Mouse (Mus musculus) erythroblast, adult 5-6 weeks (primary cell): ENCODE measurements around the gene Pfn5. TPM values are rescaled to one million over a fixed set of nuclear protein-coding genes. Genes with fewer than 3 reads are reported as not detected.
"Not testable (repeated sequence)": the region's sequence is repeated elsewhere in the genome, so short reads cannot be mapped to it uniquely, and the experiment has no call there.

Experiments used
- ATAC-seq: replicated peaks from 2 replicates; pipeline ENCODE4 v1.8.0; 2016; ENCODE audit warnings: moderate number of reproducible peaks, mild to moderate bottlenecking, moderate TSS enrichment, inconsistent platforms; ENCODE audit not compliant: poor library complexity, low FRiP score, severe bottlenecking
- total RNA-seq, 2 experiments: library from RNA; stranded (forward) in 1 of 2; stranded (reverse) in 1 of 2; fragments of 150-400 nt in 1 of 2; fragments of 200-764, 138-1000 nt in 1 of 2; gene quantifications; 2 replicates each; pipeline versions ENCODE4 v1.2.3 to v1.2.4; 2015 to 2017; ENCODE audit warnings: low replicate concordance in 2 of 2

Gene Pfn5
- not detected in 2 replicates for total RNA-seq (2015; ENCODE audit: low replicate concordance)
- not detected in 2 replicates for total RNA-seq (2017; ENCODE audit: low replicate concordance)

GRCm38 (mm10) chrX:95557887-95558286, at the start of gene Pfn5, which contains the start of gene Asb12:
TSS of gene Pfn5 (plus strand) at chrX:95558104.
TSS of gene Asb12 (minus strand) at chrX:95557987.
- ATAC-seq, result no peak

GRCm38 (mm10) chrX:95523883-95524282, 34.0 kb upstream of the Pfn5 start:
- no peak for ATAC-seq

GRCm38 (mm10) chrX:95525166-95525565, 32.7 kb upstream of the Pfn5 start:
- no peak for ATAC-seq

- ATAC-seq, result not testable (repeated sequence)
These were observed 22.4 kb upstream of the Pfn5 start for GRCm38 (mm10) chrX:95535493-95535892.

GRCm38 (mm10) chrX:95554321-95554720, 3.6 kb upstream of the Pfn5 start:
- ATAC-seq, result no peak

- ATAC-seq, result no peak
These were observed 42.7 kb downstream of the Pfn5 start for GRCm38 (mm10) chrX:95600609-95601008.

Other genes with a start within 250 kb of the Pfn5 start
- 0.42 and 1.5 TPM in 2 replicates for gene Amer1, start 113.2 kb upstream of the Pfn5 start, total RNA-seq (2015; ENCODE audit: low replicate concordance)
- gene Amer1, start 113.2 kb upstream of the Pfn5 start, total RNA-seq (2017; ENCODE audit: low replicate concordance), result 1.1 and 1.7 TPM in 2 replicates
- gene Asb12, start 117 bp upstream of the Pfn5 start, total RNA-seq (2015; ENCODE audit: low replicate concordance), result not detected in 2 replicates
- gene Asb12, start 117 bp upstream of the Pfn5 start, total RNA-seq (2017; ENCODE audit: low replicate concordance), result not detected in 2 replicates
- 3.5 TPM in 1 of 2 replicates, not detected in the other for gene Zc4h2, start 100.4 kb downstream of the Pfn5 start, total RNA-seq (2015; ENCODE audit: low replicate concordance)
- 0.51 and 0.98 TPM in 2 replicates for gene Zc4h2, start 100.4 kb downstream of the Pfn5 start, total RNA-seq (2017; ENCODE audit: low replicate concordance)
- not detected in 2 replicates for gene Zc3h12b, start 153.6 kb downstream of the Pfn5 start, total RNA-seq (2015; ENCODE audit: low replicate concordance)
- gene Zc3h12b, start 153.6 kb downstream of the Pfn5 start, total RNA-seq (2017; ENCODE audit: low replicate concordance), result 5.9 TPM in 1 of 2 replicates, not detected in the other